Mouse (Mus musculus): Measurements from ENCODE around the gene Zmynd15.

The Zmynd15 gene

DNA sequence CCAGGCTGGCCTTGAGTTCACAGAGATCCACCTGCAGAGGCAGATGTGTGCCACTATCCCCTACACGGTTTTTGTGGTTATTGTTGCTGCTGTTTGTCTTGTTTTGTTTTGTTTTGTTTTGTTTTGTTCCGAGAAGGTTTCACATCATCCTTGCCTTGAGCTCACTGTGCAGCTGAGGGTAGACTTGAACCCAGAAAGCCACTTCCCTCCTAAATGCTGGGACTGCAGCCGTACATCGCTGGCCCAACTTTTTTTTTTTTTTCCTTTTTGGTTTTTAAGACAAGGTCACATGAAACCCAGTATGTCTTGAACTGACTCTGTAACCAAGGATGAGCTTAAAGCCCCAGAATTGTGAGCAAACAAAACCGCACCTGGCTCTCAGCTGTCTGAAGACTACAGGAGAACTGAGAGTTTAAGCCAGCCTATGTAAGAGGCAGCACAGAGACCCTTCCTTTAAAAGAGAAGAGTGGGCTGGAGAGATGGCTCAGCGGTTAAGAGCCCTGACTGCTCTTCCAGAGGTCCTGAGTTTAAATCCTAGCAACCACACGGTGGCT is 47.8 kb downstream of the Zmynd15 start:
- no peak for DNase-seq

- peak; percentile 56 for DNase-seq
Observed at GRCm38 (mm10) chr11:70509753-70510564, 50.7 kb downstream of the Zmynd15 start.

DNA sequence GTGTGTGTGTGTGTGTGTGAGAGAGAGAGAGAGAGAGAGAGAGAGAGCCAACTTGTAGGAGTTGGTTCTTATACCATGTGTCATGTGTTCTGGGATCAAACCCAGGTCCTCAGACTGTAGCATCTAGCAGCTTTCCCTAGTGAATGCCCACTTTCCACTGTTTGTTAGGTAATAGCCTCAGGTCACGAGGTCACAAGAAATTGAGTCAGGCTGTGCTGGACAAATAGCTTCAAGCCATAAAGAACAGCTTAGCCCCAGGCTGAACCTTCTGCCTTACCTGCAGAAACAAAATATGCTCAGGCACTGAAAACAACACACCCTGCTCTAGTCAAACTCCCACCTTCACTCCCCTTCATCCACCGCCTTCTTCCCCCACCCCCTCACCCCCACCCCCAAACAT is 52.0 kb downstream of the Zmynd15 start:
- DNase-seq = no peak

- DNase-seq = no peak
Observed at GRCm38 (mm10) chr11:70511825-70512224, 52.6 kb downstream of the Zmynd15 start.

DNA sequence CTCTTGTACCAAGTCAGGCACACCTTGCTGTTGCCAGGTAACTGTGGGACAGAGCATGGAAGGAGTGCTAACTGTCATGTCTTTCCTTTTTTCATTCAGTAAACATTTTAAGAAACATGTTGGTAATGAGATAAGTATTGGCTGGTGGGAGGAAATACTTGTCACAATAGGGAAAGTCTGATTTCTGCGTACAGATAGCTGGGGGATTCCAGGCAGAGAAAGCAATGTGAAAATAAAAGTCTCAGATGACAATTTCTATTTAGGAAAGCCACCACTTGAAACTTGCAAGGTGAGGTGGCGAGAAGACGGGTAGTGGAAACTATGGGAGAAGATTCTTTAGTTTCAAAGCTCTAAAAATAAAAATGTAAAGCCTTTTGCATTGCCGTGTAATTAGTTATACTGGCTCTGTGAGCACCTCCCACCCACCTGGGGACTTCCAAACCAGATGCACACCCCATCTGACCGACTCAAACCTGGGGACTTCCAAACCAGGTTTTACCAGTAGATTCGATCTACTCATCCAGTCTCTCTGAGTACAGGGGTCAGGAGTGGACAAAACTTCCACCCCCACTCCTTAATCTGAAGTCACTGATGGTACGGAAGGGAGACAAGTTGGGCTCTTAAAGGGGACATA is 53.6 kb downstream of the Zmynd15 start:
- DNase-seq = no peak

DNA sequence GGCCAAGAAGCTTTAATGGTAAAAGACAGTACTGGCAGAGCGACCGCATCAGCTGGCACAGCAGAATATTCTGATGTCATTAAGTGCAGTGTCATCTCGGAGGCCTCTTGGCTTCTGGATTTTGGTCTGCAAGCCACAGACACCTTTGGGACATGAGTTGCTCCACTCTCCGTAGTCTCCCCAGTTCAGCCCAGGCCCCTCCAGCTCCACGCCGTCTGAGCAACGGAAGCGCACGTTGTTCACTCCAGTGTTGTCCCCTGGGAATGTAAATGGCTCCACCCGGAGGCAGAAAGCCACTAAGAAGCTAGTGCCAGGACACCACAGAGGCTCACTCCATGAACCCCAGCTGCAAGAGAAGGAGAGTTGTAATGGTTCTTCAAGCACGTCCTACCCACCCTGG is 54.3 kb downstream of the Zmynd15 start:
- DNase-seq = no peak

DNA sequence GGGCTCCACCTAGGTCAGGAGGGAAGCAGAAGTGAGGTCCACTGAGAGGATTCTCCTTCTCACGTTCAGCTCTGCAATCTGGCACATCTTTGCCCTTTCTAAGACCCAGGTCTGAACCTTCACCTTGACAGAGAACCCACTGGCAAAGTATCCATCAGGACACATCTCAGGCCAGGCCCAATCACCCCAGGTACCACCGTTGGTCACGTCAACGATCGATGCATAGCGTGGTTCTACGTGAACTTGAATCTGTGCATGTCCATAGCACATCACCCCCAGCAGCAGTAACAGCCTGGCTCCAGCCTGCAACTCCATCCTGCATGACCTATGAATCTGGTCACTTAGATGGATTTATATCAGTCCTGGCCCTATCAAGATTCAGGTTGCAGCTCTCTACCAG is 55.1 kb downstream of the Zmynd15 start, which contains the start of gene Vmo1:
Vmo1 (minus strand) TSS at position 329 of the 400 bp plus-strand sequence.
- no peak for DNase-seq

All from lung, postnatal 36 days (tissue).